Mouse (Mus musculus): ENCODE results near the gene Metrn. TPM values are rescaled to one million over a fixed set of nuclear protein-coding genes. Genes with fewer than 3 reads are reported as not detected.

Metrn gene
- polyA plus RNA-seq, 1 experiment: 64.0 TPM

GRCm38 (mm10) chr17:25837076-25837410, 40.1 kb upstream of the Metrn start, which contains the start of gene Rhbdl1:
Gene Rhbdl1, minus strand, starts transcription at chr17:25837295.
- TF ChIP-seq MYOG (IDR thresholded peaks at IDR 0.05; ENCODE audit: control insufficient read depth, extremely low read depth, insufficient read length) (no peak), FOSL1 (IDR thresholded peaks at IDR 0.05; ENCODE audit: insufficient read depth, low read length, poor library complexity, severe bottlenecking) (no peak), CTCF (IDR thresholded peaks at IDR 0.05; ENCODE audit: control insufficient read depth, insufficient read depth, insufficient read length) (no peak)
- Histone ChIP-seq H3K79me3 (ENCODE audit: low read depth) (peaks cover 14% of the 10 kb centered on the region), H3K36me3 (ENCODE audit: control insufficient read depth, insufficient read depth) (peaks cover 39% of the 10 kb centered on the region), H3ac (ENCODE audit: control insufficient read depth, insufficient read length, low read depth) (no peak within 1 kb of the TSS), H3K4me3 (ENCODE audit: insufficient read depth, poor library complexity, severe bottlenecking) (no peak within 1 kb of the TSS), H3K27me3 (ENCODE audit: control insufficient read depth, insufficient read depth, insufficient read length) (no peaks in the 10 kb centered on the region), H3K79me2 (ENCODE audit: control insufficient read depth, insufficient read depth) (peaks cover 32% of the 10 kb centered on the region)

GRCm38 (mm10) chr17:25836397-25837075, 39.6 kb upstream of the Metrn start:
- TF ChIP-seq FOSL1 (IDR thresholded peaks at IDR 0.05; ENCODE audit: insufficient read depth, low read length, poor library complexity, severe bottlenecking) (no peak), MYOD1 (IDR thresholded peaks at IDR 0.05; ENCODE audit: control insufficient read depth, insufficient read length, low read depth) (no peak), MAX (IDR thresholded peaks at IDR 0.05) (no peak), USF1 (IDR thresholded peaks at IDR 0.05; ENCODE audit: low read depth) (no peak), CTCF (IDR thresholded peaks at IDR 0.05; ENCODE audit: control insufficient read depth, insufficient read depth, insufficient read length) (no peak), MYOG (IDR thresholded peaks at IDR 0.05; ENCODE audit: control insufficient read depth, extremely low read depth, insufficient read length) (no peak), CEBPB (IDR thresholded peaks at IDR 0.05; ENCODE audit: low read depth) (no peak)
- H3K79me2 ChIP-seq (ENCODE audit: control insufficient read depth, insufficient read depth): peaks cover 35% of the 10 kb centered on the region
- peaks cover 19% of the 10 kb centered on the region for H3K79me3 ChIP-seq (ENCODE audit: low read depth)
- no peak overlapping the region for H3ac ChIP-seq (ENCODE audit: control insufficient read depth, insufficient read length, low read depth)
- H3K36me3 ChIP-seq (ENCODE audit: control insufficient read depth, insufficient read depth): peaks cover 35% of the 10 kb centered on the region
- no peak overlapping the region for H3K4me3 ChIP-seq (ENCODE audit: insufficient read depth, poor library complexity, severe bottlenecking)
- H3K27me3 ChIP-seq (ENCODE audit: control insufficient read depth, insufficient read depth, insufficient read length): no peaks in the 10 kb centered on the region

GRCm38 (mm10) chr17:25835816-25836215, 38.9 kb upstream of the Metrn start:
- Histone ChIP-seq H3K36me3 (ENCODE audit: control insufficient read depth, insufficient read depth) (peaks cover 35% of the 10 kb centered on the region), H3ac (ENCODE audit: control insufficient read depth, insufficient read length, low read depth) (no peak overlapping the region), H3K27me3 (ENCODE audit: control insufficient read depth, insufficient read depth, insufficient read length) (no peaks in the 10 kb centered on the region), H3K4me3 (ENCODE audit: insufficient read depth, poor library complexity, severe bottlenecking) (no peak overlapping the region), H3K79me3 (ENCODE audit: low read depth) (peaks cover 26% of the 10 kb centered on the region), H3K79me2 (ENCODE audit: control insufficient read depth, insufficient read depth) (peaks cover 42% of the 10 kb centered on the region)
- TF ChIP-seq MYOD1 (IDR thresholded peaks at IDR 0.05; ENCODE audit: control insufficient read depth, insufficient read length, low read depth) (no peak), CTCF (IDR thresholded peaks at IDR 0.05; ENCODE audit: control insufficient read depth, insufficient read depth, insufficient read length) (no peak), FOSL1 (IDR thresholded peaks at IDR 0.05; ENCODE audit: insufficient read depth, low read length, poor library complexity, severe bottlenecking) (no peak), MAX (IDR thresholded peaks at IDR 0.05) (no peak), CEBPB (IDR thresholded peaks at IDR 0.05; ENCODE audit: low read depth) (no peak), MYOG (IDR thresholded peaks at IDR 0.05; ENCODE audit: control insufficient read depth, extremely low read depth, insufficient read length) (no peak), USF1 (IDR thresholded peaks at IDR 0.05; ENCODE audit: low read depth) (no peak)

GRCm38 (mm10) chr17:25835301-25835700, 38.4 kb upstream of the Metrn start:
- Histone ChIP-seq H3ac (ENCODE audit: control insufficient read depth, insufficient read length, low read depth) (no peak overlapping the region), H3K4me3 (ENCODE audit: insufficient read depth, poor library complexity, severe bottlenecking) (no peak overlapping the region), H3K27me3 (ENCODE audit: control insufficient read depth, insufficient read depth, insufficient read length) (no peaks in the 10 kb centered on the region), H3K36me3 (ENCODE audit: control insufficient read depth, insufficient read depth) (peaks cover 35% of the 10 kb centered on the region), H3K79me2 (ENCODE audit: control insufficient read depth, insufficient read depth) (peaks cover 47% of the 10 kb centered on the region), H3K79me3 (ENCODE audit: low read depth) (peaks cover 27% of the 10 kb centered on the region)
- TF ChIP-seq MYOD1 (IDR thresholded peaks at IDR 0.05; ENCODE audit: control insufficient read depth, insufficient read length, low read depth) (no peak), CEBPB (IDR thresholded peaks at IDR 0.05; ENCODE audit: low read depth) (no peak), MYOG (IDR thresholded peaks at IDR 0.05; ENCODE audit: control insufficient read depth, extremely low read depth, insufficient read length) (no peak), FOSL1 (IDR thresholded peaks at IDR 0.05; ENCODE audit: insufficient read depth, low read length, poor library complexity, severe bottlenecking) (no peak), CTCF (IDR thresholded peaks at IDR 0.05; ENCODE audit: control insufficient read depth, insufficient read depth, insufficient read length) (no peak), USF1 (IDR thresholded peaks at IDR 0.05; ENCODE audit: low read depth) (no peak), MAX (IDR thresholded peaks at IDR 0.05) (no peak)

- peaks cover 27% of the 10 kb centered on the region for H3K79me3 ChIP-seq (ENCODE audit: low read depth)
- no peak for TF ChIP-seq MYOD1 (IDR thresholded peaks at IDR 0.05; ENCODE audit: control insufficient read depth, insufficient read length, low read depth)
- TF ChIP-seq FOSL1 (IDR thresholded peaks at IDR 0.05; ENCODE audit: insufficient read depth, low read length, poor library complexity, severe bottlenecking): no peak
- no peak for TF ChIP-seq CTCF (IDR thresholded peaks at IDR 0.05; ENCODE audit: control insufficient read depth, insufficient read depth, insufficient read length)
- no peak for TF ChIP-seq USF1 (IDR thresholded peaks at IDR 0.05; ENCODE audit: low read depth)
- no peak for TF ChIP-seq CEBPB (IDR thresholded peaks at IDR 0.05; ENCODE audit: low read depth)
- TF ChIP-seq MYOG (IDR thresholded peaks at IDR 0.05; ENCODE audit: control insufficient read depth, extremely low read depth, insufficient read length): no peak
- TF ChIP-seq MAX (IDR thresholded peaks at IDR 0.05): no peak
- H3K79me2 ChIP-seq (ENCODE audit: control insufficient read depth, insufficient read depth): peaks cover 51% of the 10 kb centered on the region
- peaks cover 39% of the 10 kb centered on the region for H3K36me3 ChIP-seq (ENCODE audit: control insufficient read depth, insufficient read depth)
- H3K4me3 ChIP-seq (ENCODE audit: insufficient read depth, poor library complexity, severe bottlenecking): peak overlapping the region; percentile 79
- H3ac ChIP-seq (ENCODE audit: control insufficient read depth, insufficient read length, low read depth): no peak overlapping the region
- no peaks in the 10 kb centered on the region for H3K27me3 ChIP-seq (ENCODE audit: control insufficient read depth, insufficient read depth, insufficient read length)
Measured at GRCm38 (mm10) chr17:25834595-25835222, 37.8 kb upstream of the Metrn start.
